Mouse (Mus musculus) regulatory T cell (primary cell): ENCODE data around the gene Dapl1.

Experiments
- in situ Hi-C: fragments of 300-600 bp; cut with MboI, MseI; formaldehyde crosslinking; loops from one replicate; pipeline ENCODE4 v1.15.1; 2025; ENCODE audit warnings: high pct_unique_total_duplicates

Dapl1 gene

DNA sequence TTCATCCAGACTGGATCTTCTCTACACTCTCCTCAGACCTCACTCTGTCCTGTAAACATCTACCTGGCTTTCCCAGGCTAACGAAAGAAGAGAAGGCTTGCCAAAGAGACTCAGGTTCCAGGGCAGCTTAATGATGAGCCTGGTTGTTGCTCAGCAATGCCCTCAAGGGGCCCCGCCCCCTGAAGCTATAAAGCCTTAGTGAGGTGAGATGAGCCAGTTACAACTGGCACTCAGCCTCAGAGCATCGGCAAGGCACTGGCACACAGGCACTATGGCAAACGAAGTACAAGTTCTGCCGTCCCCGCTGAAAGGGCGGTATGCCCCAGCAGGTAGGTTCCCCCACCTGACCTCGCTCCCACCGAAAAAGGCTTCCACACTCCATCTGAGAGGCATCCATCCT, at the start of gene Dapl1:
Gene Dapl1 (plus strand): TSS at position 216 of the 400 bp plus-strand sequence.
- in situ Hi-C loops: loop anchor here (10.0 to 25.0 kb wide), 2 partner anchors 1300 to 1347 kb away; no protein-coding TSS in a partner anchor

DNA sequence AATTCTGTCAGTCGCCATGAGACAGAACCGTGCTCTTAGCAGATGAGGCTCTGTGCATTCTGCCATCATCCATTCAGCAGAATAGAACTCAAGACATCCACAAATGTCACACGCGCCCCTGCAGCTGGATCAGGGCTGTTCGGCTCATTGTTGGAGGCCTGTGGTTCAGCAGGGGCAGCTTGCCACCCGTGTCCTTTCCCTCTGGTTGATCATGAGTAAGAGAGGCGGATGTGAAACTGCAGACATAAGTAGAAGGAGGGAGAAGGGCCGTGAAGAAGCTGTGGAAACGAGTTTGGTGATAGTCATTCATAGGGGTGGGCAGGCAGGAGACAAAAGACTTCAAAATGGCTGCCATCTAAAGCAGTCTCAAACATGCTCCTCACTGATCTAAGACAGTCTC, 49.6 kb upstream of the Dapl1 start:
- in situ Hi-C loops: loop anchor here (5.0 kb wide), 1 partner anchor 393 kb away; no protein-coding TSS in a partner anchor

DNA sequence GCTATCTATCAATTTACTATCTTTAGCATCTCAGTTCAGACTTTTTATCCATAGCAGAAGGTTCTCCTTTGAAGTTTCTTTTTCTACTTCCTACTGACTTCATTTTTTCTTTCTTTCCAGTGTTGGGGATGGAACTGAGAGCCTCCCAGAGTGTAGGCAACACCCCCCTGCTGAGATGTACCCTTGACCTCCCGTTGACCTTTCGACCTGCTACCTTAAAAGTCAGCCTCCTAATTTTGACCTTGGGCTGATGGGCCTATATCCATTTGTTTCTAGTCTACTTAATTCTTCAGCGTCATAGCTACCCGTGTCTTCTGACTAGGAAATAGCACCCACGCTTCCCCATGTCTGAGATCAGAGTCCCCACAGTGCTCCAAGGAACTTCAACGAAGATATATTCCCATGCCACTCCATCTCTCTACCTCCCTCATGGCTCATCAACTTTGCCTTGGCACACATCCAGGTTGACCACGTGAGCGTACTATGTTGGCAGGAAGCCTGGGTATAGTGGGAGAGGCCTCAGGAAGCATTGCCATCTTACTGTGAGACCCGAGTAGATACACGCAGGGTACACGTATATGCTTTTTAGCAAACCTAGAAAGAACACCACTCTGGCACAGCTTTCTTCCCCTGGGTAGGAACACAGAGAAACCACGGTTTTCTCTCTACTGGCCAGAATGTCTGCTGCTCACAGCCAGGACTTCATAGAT, 46.6 kb upstream of the Dapl1 start:
- in situ Hi-C loops: loop anchor here (5.0 kb wide), 1 partner anchor 396 kb away; no protein-coding TSS in a partner anchor

DNA sequence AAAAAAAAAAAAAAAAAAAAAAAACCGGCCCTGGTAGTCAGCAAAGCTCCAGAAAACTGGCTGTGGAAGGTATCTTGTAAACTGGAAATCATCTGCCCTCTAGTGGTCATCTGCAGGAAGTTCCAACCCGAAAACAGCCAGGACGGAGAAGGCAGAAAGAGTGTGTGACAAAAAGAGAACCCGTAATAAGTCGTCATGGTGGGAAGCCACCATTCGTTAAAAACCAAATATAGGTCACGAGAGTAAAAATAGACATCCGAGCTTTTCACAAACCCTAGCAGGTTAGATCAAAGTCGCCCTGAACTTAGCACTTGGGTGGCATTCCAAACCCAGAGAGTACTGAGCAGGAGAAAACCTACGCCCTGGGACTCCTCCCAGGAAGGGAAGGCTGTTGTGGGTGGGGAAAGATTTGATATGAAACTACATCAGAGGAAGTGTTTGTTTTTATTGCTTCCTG, 45.9 kb upstream of the Dapl1 start:
- in situ Hi-C loops: loop anchor here (5.0 kb wide), 1 partner anchor 396 kb away; no protein-coding TSS in a partner anchor

DNA sequence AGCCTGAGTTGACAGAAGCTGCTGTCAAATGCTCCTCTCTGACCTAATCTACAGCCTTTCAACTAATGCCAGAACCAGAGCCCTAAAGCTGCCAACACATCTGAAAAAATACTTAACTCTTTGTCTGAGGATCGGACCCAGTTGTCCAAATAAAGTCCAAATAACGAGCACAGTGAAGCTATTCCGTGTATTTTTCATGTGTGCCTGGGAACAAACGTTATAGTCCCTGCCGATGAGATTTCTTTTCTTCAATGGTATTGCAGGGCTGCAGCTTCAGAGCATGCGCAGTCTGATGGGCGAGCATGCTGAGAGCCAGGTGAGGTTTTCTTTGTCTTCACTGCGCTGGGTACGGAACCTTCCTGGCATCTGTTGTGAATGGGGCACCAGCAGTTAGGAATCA, 44.6 kb upstream of the Dapl1 start:
- in situ Hi-C loops: loop anchor here (5.0 kb wide), 2 partner anchors 77 to 398 kb away; no protein-coding TSS in a partner anchor

DNA sequence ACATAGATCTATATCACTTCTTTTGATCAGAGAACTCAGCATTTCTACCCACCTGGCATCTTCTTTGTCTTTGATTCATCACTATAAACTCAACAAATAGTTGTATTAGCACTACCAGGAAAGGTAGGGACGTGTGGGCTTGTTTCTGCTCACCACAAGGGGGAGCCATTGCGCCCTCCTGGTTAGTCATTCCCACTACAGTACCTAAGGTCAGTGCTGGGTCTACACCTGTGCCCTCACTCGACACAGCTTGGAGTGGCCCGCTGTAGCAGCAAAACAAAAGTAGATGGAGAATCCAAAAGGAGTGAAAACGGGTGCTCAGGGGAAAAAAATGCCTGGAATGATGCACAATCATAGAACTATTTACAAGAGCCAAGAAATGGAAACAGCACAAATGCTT, 44.0 kb upstream of the Dapl1 start:
- in situ Hi-C loops: loop anchor here (5.0 kb wide), 1 partner anchor 77 kb away; no protein-coding TSS in a partner anchor

DNA sequence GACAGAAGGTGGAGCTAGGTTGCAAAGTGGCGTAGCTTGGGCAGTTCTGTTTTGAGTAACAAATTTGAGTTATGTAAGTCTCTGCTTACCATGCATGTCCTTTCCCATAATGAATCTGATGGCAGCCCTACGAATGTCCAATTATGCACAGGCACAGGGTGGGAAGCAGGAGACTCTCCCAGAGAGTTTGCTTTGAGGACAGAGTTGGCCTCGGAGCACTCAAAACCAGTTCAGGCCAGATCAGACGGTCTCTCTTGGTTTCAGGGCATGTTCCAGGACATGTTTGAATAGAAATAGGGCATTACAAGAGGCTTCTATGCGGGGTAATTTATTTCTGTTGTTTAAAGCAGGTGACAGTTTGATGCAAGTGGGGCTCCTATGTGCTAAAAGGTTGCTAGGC, 42.8 kb upstream of the Dapl1 start:
- in situ Hi-C loops: loop anchor here (5.0 kb wide), 1 partner anchor 76 kb away; no protein-coding TSS in a partner anchor

DNA sequence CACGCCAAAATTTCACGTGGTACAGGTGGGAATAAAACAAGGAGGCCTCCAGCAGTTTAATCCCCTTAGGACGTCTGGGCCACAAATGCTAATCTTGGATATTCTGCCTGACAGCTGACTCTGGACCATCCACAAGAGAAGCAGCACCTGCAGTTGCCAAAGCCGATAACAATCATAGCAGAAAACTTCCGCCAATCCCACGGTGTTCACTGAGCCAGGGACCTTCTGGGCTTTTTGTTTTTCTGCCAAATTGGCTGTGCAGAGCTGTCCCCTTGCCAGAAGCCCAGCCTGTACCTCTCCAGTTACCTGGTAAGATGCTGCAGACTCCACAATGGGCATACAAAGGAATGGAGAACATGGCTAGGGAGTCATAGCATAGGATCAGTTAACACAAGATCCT, 37.8 kb upstream of the Dapl1 start:
- in situ Hi-C loops: no loop called here

DNA sequence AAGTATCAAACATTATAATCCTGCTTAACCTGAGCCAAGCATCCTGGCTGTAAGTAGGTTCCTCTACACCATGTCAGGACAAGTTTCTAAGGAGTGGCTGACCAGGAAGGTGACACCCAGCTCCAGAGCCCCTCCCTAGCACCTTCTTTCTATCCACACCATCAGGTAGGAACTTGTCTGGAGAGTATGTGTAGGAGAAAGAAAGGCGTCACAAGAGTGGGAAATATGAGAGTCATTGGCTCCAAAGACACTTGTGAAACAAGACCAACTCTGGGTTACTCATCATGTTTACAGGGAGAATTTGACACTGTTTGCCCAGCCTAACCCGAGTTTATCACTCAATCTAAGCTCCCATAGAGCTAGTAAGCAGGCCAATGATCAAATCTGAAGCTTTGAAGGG, 36.7 kb upstream of the Dapl1 start:
- in situ Hi-C loops: no loop called here

DNA sequence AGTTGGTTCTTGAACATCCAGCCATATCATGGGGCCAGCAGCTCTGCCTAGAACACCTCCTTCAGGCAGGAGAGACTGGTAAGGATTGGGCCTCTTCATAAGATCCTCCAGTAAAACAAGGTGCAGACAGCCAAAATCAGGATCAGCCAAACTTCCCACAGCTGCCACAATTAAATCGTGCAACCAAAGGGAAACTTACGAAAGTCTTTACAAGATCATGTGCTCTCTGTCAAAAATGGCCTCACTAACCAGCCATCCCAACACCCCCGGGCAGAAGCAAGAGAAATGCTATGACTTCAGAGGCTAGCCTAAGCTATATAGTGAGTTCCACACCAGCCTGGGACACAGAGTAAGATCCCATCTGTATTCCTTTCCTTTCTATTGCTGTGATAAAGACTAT, 35.9 kb upstream of the Dapl1 start:
- in situ Hi-C loops: no loop called here

DNA sequence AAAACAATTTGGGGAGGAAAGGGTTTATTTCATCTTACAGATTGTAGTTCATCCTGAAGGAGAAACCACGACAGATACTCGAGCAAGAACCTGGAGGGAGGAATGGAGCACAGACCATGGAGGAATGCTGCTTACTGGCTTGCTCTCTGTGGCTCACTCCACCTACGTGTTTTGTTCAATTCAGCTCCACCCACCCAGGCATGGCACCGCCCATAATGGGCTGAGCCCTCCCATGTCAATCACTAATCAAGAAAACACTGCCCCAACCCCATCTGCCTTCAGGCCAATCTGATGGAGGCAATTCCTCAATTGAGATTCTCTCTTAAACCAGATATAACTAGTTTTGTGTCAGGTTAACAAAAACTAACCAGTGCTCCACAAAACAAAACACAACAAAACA, 35.5 kb upstream of the Dapl1 start:
- in situ Hi-C loops: no loop called here

DNA sequence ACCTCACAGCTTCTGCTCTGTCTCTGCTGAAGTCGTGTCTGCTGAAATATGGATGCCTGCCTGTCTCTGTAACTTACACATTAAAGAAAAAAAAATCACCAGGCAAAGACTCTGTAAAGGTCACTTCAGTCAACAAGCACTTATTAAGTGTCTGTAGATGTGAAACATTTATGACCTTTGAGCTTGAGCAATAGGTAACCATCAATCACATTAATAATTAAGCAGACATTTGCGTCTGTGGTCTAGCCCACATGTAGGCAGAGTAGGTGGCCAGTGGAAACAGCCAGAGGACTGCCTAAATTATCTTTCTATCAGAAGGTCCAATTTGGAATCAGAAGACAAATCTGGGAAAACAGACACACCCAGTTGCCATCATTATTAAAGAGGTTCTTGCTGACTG, 32.8 kb upstream of the Dapl1 start:
- in situ Hi-C loops: no loop called here

DNA sequence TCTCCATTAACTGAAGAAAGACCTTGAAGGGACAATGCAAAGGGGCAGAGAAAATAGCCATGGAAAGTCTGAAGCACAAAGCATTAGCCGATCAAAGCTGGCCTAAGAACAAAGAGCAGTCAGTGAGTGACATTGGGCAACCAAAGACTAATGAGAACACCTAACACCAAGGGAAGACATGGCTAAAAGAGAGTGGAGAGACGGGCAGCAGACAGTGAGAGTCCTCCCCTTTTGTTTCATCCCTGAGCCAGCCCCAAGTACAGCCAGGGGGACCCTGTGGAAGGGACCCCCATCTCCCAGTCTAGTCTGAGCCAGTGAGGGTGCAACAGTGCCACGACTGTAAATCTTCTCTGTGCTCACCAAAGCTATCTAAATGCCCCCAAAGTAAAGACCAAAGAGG, 32.4 kb upstream of the Dapl1 start:
- in situ Hi-C loops: no loop called here

DNA sequence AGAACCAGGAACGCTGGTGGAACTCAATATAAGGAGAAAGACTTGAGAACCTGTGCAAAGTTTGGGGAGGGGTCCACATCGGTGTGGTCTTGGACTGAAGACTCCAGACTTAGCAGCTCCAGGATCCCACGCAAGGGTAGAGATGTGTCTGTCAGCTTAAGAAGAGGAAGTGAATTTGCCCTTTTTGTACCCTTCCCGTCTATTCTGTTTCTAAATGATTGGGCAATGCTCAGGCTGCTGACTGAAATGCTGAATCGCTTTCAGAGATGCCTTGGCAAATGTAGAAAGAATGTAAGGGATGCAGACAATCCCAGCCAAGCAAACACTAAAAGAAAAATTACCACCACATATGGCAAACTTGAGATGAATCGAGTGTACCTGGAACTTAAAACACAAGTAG, 22.4 kb upstream of the Dapl1 start:
- in situ Hi-C loops: no loop called here

DNA sequence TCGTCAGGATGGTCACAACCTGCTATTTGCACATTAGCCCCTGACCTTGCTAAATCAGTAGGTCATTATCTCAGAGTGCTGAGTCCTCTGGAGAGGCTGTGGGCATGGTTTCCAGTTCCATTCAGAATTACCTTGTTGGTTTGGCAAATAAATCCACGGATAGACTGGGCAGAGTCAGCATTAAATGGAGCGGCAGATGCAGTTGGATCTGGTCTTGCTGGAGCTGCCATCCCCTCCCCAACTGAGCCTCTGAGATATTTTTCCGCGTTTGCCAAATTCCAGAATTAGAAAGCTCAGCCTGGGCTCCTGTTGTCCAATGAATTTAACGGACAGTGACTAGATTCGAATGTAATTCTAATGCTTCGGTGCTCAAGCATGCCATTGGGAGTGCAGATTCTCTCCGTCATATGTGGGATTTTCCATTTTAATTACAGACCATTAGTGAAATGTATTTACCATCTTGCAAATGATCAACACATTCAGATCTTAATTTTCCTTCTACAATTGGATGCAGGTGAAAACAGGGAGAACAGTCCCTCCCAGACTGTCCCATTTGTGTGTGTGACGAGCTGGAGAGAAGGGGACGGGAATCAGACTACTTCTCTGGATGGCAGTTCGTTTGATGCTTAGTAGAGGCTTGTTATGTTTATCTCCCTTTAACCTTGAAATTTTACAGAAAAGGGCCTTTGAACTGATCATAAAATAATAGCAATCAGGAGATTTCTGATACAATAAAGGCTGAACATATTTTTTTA, 20.8 kb upstream of the Dapl1 start:
- in situ Hi-C loops: no loop called here

DNA sequence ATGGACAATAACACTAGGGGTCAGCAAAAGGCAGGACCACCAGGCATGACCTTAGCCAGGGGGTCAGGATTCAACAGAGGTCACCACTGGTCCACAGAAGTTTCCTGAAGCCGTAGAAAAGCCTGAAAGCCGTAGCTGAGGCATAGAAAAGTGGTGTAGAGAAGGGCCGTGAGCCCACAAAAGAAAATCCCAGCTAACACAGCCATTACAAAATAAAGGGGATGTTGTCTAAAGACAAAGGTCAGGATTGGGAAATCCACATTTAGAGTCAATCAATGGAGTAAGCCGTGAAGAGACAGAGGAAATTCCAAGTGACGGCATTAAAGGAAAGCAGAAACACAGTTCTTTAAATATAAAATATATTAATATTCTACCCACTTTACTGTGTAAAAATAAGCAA, 18.8 kb upstream of the Dapl1 start:
- in situ Hi-C loops: no loop called here

DNA sequence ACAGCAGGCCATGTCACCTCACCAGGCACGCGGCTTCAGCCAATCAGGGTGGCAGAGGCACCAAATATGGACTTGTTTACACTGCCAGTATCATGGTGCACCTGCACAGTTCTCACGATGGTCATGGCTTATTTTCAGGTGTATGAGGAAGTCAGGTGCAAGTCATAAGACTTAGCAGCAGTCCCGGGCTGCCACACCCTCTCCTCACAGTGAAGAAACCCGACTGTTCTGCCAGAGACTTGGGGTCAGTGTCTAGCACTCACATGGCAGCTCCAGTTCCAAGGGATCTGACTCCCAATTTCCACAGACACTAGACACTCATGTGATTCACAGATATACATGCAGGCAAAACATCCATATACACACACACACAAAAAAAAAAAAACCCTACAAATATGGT, 18.1 kb upstream of the Dapl1 start:
- in situ Hi-C loops: no loop called here

DNA sequence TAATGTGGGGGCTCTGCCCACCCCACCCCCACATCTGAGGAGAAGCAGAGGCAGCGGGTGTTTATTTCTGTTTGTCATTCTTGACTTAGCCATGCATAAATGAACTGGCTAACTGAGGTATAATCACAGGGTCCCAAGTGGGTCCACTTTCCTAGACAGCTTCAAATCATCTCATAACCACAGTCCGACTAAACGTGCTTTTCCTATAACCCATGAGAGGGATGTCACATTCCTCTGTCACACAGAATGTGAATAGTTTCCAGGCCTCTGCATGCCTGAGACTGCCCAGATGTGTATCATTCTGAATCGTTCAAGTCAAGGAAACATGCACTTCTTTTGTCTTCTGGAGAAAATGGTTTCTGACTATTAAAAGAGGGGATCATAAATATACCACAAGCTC, 17.4 kb upstream of the Dapl1 start:
- in situ Hi-C loops: no loop called here

DNA sequence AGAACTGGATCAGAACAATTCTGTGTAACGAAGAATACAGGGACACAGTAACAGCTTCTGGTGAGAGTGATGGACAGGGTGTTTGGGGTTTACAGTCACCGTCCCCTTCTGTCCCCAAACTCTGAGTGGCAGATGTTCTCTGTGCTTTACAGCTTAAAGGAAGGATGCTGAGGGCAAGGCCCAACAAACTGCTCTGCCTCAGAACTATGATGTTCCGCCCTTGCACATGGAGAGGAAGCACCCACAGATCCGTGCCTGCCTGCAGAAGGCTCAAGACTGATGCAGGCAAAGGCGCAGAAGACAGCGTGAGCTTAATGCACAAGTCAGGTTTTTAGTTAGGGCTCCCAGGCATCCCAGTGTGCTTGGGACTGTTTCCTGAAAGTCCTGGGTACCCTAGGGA, 16.5 kb upstream of the Dapl1 start:
- in situ Hi-C loops: no loop called here

DNA sequence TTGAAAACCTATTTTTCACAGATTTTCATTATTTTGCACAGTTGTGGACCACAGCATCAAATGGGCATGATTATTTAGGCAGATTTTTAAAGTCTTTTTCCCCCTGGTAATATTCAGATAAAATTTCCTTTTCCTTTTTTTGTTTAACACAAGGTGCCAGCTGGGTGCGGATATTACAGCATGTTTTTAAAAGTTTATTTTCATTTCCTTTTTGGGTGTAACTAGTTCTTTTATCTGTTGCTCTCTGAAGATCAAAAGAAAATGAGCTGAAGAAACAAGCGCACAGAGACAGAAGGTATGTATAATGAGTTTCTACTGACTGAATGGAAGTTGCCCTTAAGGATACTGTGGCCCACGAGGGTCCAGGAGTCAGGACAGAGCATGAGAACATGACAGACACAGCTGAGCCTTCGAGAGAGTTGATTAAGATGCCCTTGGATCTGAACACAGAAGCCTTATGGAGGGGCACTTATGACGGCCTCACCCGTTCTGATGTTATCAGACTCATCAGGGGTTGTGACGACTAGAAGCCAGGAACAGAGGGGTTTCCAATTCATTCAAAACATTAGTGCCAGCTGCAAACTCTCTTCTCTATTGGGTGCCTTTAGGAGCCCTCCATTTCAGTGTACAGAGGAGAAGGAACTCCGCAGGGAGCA, 14.7 kb upstream of the Dapl1 start:
- in situ Hi-C loops: no loop called here

DNA sequence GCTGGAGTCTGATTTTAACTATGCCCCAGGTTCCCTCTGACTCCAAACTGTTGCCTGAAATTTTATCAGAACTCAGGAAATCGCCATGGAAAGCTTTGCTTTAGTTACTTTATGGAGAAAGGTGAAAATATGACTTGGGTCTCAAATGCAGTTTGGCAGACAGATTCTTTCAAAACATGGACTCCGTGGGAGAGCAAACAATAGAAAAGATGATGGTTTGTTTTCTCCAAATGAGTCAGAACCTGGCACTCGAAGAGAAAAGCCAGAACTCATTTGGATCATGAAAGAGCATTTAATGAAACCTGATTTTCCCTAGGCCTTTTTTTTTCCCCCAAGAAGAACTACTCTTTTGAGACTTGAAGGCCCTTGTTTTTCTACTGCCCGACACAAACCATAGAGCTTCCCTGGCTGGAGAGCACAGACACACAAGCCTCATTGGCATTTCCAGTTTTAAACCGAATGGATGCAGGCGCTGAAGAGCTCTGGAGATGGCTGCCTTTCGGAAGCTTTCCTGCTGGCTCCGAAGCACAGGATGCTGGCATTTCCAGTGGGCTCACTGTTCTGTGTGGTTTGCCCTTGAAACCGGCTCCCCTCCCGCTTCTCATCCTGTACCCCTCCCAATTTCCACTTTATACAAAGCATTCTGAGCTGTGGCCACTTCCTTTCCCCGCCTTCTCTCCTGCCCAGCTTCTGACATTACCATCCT, 14.0 kb upstream of the Dapl1 start:
- in situ Hi-C loops: no loop called here
